Mouse (Mus musculus) forebrain, embryonic 11.5 days (tissue): ENCODE measurements around the gene Ninj1. TPM values are rescaled to one million over a fixed set of nuclear protein-coding genes. Genes with fewer than 3 reads are reported as not detected.

Source experiments
- ATAC-seq: fragments of 200-750 bp; cut with Nextera tagmentation; replicated peaks from 2 replicates; pipeline ENCODE4 v1.8.0; 2017; ENCODE audit warnings: moderate TSS enrichment; ENCODE audit not compliant: low FRiP score
- DNase-seq: peaks from one replicate; pipeline ENCODE4 v3.0.0-alpha.2; 2017; ENCODE audit warnings: low spot score
- H3K27ac ChIP-seq: fragments of 300-500 bp; sonication (generic); 2 replicates; pipeline ENCODE4 v1.5.1; 2014; ENCODE audit warnings: low read depth, low read length
- H3K27me3 ChIP-seq: fragments of 300-500 bp; sonication (generic); 2 replicates; pipeline ENCODE4 v1.6.1; 2014; ENCODE audit warnings: mild to moderate bottlenecking, low read length, mixed read lengths; ENCODE audit not compliant: control insufficient read depth, insufficient read depth
- H3K36me3 ChIP-seq: fragments of 300-500 bp; sonication (generic); 2 replicates; pipeline ENCODE4 v1.6.1; 2014; ENCODE audit warnings: mild to moderate bottlenecking, low read length, moderate library complexity, mixed read lengths; ENCODE audit not compliant: control insufficient read depth, insufficient read depth
- H3K4me1 ChIP-seq: fragments of 300-500 bp; sonication (generic); replicated peaks from 2 replicates; pipeline ENCODE4 v1.6.1; 2014; ENCODE audit warnings: low read length, mixed read lengths; ENCODE audit not compliant: control insufficient read depth, insufficient read depth
- H3K4me2 ChIP-seq: fragments of 300-500 bp; sonication (generic); 2 replicates; pipeline ENCODE4 v1.6.1; 2014; ENCODE audit warnings: low read depth, mild to moderate bottlenecking, low read length, moderate library complexity, mixed read lengths; ENCODE audit not compliant: severe bottlenecking
- H3K4me3 ChIP-seq: fragments of 300-500 bp; sonication (generic); 2 replicates; pipeline ENCODE4 v1.5.1; 2014; ENCODE audit warnings: low read depth, low read length
- H3K9ac ChIP-seq: fragments of 300-500 bp; sonication (generic); 2 replicates; pipeline ENCODE4 v1.6.1; 2014; ENCODE audit warnings: low read length
- H3K9me3 ChIP-seq: fragments of 300-500 bp; sonication (generic); 2 replicates; pipeline ENCODE4 v1.6.1; 2016; ENCODE audit warnings: low read length, mixed read lengths; ENCODE audit not compliant: control insufficient read depth
- WGBS: fragments of 180-500 bp; shearing (Covaris S2); extraction: QIAGEN DNeasy Blood & Tissue Kit; methylation state at CpG from one replicate; pipeline ENCODE4 v1.1.7; 2014; 5-methylcytosine and 5-hydroxymethylcytosine counted together
- polyA plus RNA-seq: library from polyadenylated mRNA; unstranded; fragments of >200 nt; fragmentation: Nextera tagmentation; extraction: Ambion mirVana; gene quantifications from 2 replicates; pipeline ENCODE4 v1.2.1, GENCODE M21; 2014

The Ninj1 gene
- polyA plus RNA-seq, 1 experiment from 2014 or later: 19.6 TPM

GRCm38 (mm10) chr13:49219367-49219766 lies 32.1 kb downstream of the Ninj1 start:
- Histone ChIP-seq H3K9ac (no peak overlapping the region), H3K4me2 (no peak overlapping the region), H3K27ac (no peak overlapping the region), H3K4me1 (peaks cover 5% of the 10 kb centered on the region; the same call in 1 of the 2 replicates), H3K9me3 (peaks cover 2% of the 10 kb centered on the region; the same call in 1 of the 2 replicates), H3K36me3 (no peaks in the 10 kb centered on the region), H3K27me3 (peaks cover 2% of the 10 kb centered on the region; the same call in 1 of the 2 replicates), H3K4me3 (no peak overlapping the region)
- 79% methylated on average over 4 of the region's 4 CpGs for WGBS
- no peak for DNase-seq
- ATAC-seq: no peak

DNA sequence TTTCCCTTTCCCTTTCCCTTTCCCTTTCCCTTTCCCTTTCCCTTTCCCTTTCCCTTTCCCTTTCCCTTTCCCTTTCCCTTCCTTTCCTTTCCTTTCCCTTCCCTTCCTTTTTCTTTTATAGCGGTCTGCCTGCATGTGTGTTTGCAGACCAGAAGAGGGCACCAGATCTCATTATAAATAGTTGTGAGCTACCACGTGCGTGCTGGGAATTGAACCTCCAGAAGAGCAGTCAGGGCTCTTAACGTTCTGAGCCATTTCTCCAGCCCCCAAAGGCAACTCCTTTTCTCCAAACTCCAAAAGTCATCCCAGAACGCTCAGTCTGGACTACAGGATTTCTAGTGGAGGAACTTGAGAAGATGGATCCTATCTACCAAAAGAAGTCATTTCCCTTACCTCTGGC lies 33.6 kb downstream of the Ninj1 start:
- no peak overlapping the region for H3K4me3 ChIP-seq
- WGBS: 29% methylated on average over 5 of the region's 5 CpGs
- no peak for ATAC-seq

GRCm38 (mm10) chr13:49224314-49224713 lies 37.0 kb downstream of the Ninj1 start:
- DNase-seq (no peak), ATAC-seq (no peak)
- no peak overlapping the region for H3K27ac ChIP-seq
- H3K9me3 ChIP-seq: peaks cover 2% of the 10 kb centered on the region; the same call in 1 of the 2 replicates
- H3K4me2 ChIP-seq: no peak overlapping the region
- H3K27me3 ChIP-seq: no peaks in the 10 kb centered on the region
- no peak overlapping the region for H3K4me3 ChIP-seq
- H3K36me3 ChIP-seq: no peaks in the 10 kb centered on the region
- H3K9ac ChIP-seq: no peak overlapping the region
- WGBS: 18% methylated on average over 10 of the region's 10 CpGs
- H3K4me1 ChIP-seq: no peaks in the 10 kb centered on the region

More for the DNA sequence above, 33.6 kb downstream of the Ninj1 start:
- Histone ChIP-seq H3K27me3 (no peaks in the 10 kb centered on the region), H3K9ac (no peak overlapping the region), H3K4me1 (peaks cover 5% of the 10 kb centered on the region; the same call in 1 of the 2 replicates), H3K27ac (no peak overlapping the region), H3K9me3 (peaks cover 2% of the 10 kb centered on the region; the same call in 1 of the 2 replicates), H3K4me2 (no peak overlapping the region), H3K36me3 (no peaks in the 10 kb centered on the region)
- DNase-seq: no peak

DNA sequence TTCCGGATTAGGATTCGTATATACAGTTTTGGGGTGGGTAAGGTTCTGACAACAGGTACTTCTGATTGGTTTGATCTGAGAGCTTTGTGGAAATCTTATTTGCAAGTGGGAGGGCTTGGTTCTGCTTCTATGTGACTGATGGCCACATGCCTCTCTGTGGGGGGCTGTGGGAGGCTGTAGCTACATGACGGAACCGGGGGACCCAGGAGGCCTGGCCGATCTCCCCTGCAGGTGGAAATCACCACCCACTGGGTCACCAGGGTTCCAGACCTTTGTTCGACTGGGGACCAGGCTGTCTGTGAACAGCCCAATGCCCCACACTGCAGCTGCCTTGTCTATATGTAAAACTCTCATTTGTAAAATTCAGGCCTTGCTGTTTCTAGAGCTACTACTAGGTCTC lies 37.4 kb downstream of the Ninj1 start:
- 20% methylated on average over 6 of the region's 6 CpGs for WGBS
- Histone ChIP-seq H3K9ac (no peak overlapping the region), H3K27ac (no peak overlapping the region), H3K9me3 (peaks cover 2% of the 10 kb centered on the region; the same call in 1 of the 2 replicates), H3K27me3 (no peaks in the 10 kb centered on the region), H3K4me1 (no peaks in the 10 kb centered on the region), H3K4me3 (no peak overlapping the region), H3K4me2 (no peak overlapping the region), H3K36me3 (no peaks in the 10 kb centered on the region)
- DNase-seq (no peak), ATAC-seq (no peak)

GRCm38 (mm10) chr13:49225159-49225558 lies 37.9 kb downstream of the Ninj1 start:
- peaks cover 2% of the 10 kb centered on the region; the same call in 1 of the 2 replicates for H3K9me3 ChIP-seq
- ATAC-seq (no peak), DNase-seq (no peak)
- no peak overlapping the region for H3K27ac ChIP-seq
- no peaks in the 10 kb centered on the region for H3K27me3 ChIP-seq
- 70% methylated on average over 3 of the region's 3 CpGs for WGBS
- H3K9ac ChIP-seq: no peak overlapping the region
- no peaks in the 10 kb centered on the region for H3K36me3 ChIP-seq
- no peaks in the 10 kb centered on the region for H3K4me1 ChIP-seq
- no peak overlapping the region for H3K4me2 ChIP-seq
- no peak overlapping the region for H3K4me3 ChIP-seq

DNA sequence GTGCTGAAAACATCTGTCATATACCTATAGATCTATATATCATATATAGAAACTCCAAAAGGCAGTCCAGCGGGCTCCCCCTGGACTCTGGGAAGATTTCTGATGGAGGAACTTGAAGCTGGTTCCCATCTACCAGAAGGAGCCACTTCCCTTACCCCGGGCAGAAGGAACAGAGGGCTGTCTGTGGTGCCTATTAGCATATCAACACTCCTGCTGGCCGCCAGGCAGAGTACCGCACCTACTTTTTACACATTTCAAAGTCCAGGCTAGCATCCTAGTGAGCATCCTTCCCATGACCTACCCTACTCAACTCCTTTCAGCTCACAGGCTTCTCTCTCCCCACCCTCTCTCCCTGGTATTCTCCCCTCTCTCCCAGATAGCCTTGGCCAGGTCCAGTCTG lies 38.3 kb downstream of the Ninj1 start:
- 18% methylated on average over 4 of the region's 4 CpGs for WGBS

DNA sequence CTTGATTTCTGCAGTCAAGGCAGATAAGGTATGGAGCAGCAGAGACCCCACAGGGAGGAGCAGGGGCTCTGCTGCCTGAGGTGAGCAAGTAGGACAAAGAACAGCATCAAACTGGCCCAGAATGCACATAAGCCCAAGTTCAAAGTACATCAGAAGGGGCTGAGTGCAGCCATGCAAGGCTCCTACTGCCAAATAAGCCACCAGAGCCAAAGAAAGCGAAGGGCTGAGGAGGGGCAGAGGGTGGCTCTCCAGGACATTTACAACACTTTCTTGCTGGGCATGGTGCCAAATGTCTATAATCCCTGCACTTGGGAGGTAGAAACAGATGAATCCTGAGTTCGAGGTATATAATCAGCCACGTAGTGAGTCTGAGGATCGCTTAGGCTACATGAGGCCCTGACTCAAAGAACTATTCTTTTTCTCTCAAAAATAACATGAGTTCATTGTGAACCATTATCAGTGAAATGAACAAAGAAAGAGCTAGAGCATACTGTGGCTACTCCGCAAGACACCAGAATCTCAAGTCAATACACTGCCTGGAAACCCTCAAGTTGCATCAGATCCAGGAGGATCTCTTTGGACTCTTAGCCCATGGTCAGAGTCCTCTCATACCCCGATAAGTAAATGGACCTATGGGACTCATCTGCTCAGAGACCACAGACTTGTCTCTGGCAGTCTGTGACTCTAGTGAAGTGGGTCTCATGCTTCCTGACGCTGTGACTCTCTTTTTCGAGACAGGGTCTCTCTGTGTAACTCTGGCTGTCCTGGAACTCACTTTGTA lies 46.7 kb downstream of the Ninj1 start:
- no peak overlapping the region for H3K27ac ChIP-seq
- H3K4me1 ChIP-seq: no peaks in the 10 kb centered on the region
- H3K27me3 ChIP-seq: no peaks in the 10 kb centered on the region
- H3K4me2 ChIP-seq: no peak overlapping the region
- no peak for DNase-seq
- ATAC-seq: no peak
- no peak overlapping the region for H3K4me3 ChIP-seq
- no peaks in the 10 kb centered on the region for H3K36me3 ChIP-seq
- H3K9ac ChIP-seq: no peak overlapping the region
- no peaks in the 10 kb centered on the region for H3K9me3 ChIP-seq
- WGBS: 93% methylated on average over 8 of the region's 8 CpGs

More for the DNA sequence above, 38.3 kb downstream of the Ninj1 start:
- ATAC-seq (no peak), DNase-seq (no peak)
- Histone ChIP-seq H3K36me3 (no peaks in the 10 kb centered on the region), H3K27me3 (no peaks in the 10 kb centered on the region), H3K9ac (no peak overlapping the region), H3K4me1 (no peaks in the 10 kb centered on the region), H3K9me3 (peaks cover 2% of the 10 kb centered on the region; the same call in 1 of the 2 replicates), H3K4me3 (no peak overlapping the region), H3K27ac (no peak overlapping the region), H3K4me2 (no peak overlapping the region)

GRCm38 (mm10) chr13:49234711-49235110 lies 47.4 kb downstream of the Ninj1 start:
- no peak overlapping the region for H3K4me3 ChIP-seq
- no peak for DNase-seq
- H3K27me3 ChIP-seq: no peaks in the 10 kb centered on the region
- H3K4me1 ChIP-seq: no peaks in the 10 kb centered on the region
- no peak for ATAC-seq
- H3K36me3 ChIP-seq: no peaks in the 10 kb centered on the region
- WGBS: 95% methylated on average over 4 of the region's 4 CpGs
- no peak overlapping the region for H3K4me2 ChIP-seq
- H3K27ac ChIP-seq: no peak overlapping the region
- H3K9me3 ChIP-seq: no peaks in the 10 kb centered on the region
- no peak overlapping the region for H3K9ac ChIP-seq

- Histone ChIP-seq H3K4me1 (no peaks in the 10 kb centered on the region), H3K27ac (no peak overlapping the region), H3K4me2 (no peak overlapping the region), H3K36me3 (no peaks in the 10 kb centered on the region), H3K4me3 (no peak overlapping the region), H3K9me3 (no peaks in the 10 kb centered on the region), H3K27me3 (no peaks in the 10 kb centered on the region), H3K9ac (no peak overlapping the region)
- no peak for ATAC-seq
- no peak for DNase-seq
- 90% methylated on average over 8 of the region's 8 CpGs for WGBS
Measured at GRCm38 (mm10) chr13:49237617-49238016, 50.3 kb downstream of the Ninj1 start.
